Mouse (Mus musculus): ENCODE measurements around the gene Reep6.

GRCm38 (mm10) chr10:80385310-80385709, 55.6 kb downstream of the Reep6 start:
- no peak for TF ChIP-seq CTCF (IDR thresholded peaks at IDR 0.05; ENCODE audit: low read depth, low read length)
- no peak for TF ChIP-seq GATA1 (IDR thresholded peaks at IDR 0.05; ENCODE audit: borderline replicate concordance, low read length)
- no peak for TF ChIP-seq TAL1 (conservative IDR thresholded peaks at IDR 0.05; ENCODE audit: low read depth, low read length)
- no peak for TF ChIP-seq POLR2AphosphoS5 (IDR thresholded peaks at IDR 0.05; ENCODE audit: insufficient replicate concordance, low read depth, low read length)

Measured in G1E (cell line).